Mouse (Mus musculus) bone marrow macrophage, adult 2 months (primary cell): ENCODE measurements around the gene Wdfy1. TPM values are rescaled to one million over a fixed set of nuclear protein-coding genes. Genes with fewer than 3 reads are reported as not detected.

Experiments
- H3K27ac ChIP-seq: 2 replicates; pipeline ENCODE4 v1.5.1; 2012; ENCODE audit warnings: low read depth, low read length; ENCODE audit not compliant: insufficient read depth
- H3K4me1 ChIP-seq: 2 replicates; pipeline ENCODE4 v1.6.1; 2012; ENCODE audit warnings: low read length; ENCODE audit not compliant: control insufficient read depth, insufficient read depth
- H3K4me3 ChIP-seq: 2 replicates; pipeline ENCODE4 v1.5.1; 2012; ENCODE audit warnings: mild to moderate bottlenecking, low read length, moderate library complexity; ENCODE audit not compliant: insufficient read depth
- CTCF ChIP-seq: IDR thresholded peaks from 2 replicates; pipeline ENCODE4 v1.5.1; 2012; ENCODE audit warnings: low read depth, mild to moderate bottlenecking, low read length, moderate library complexity
- POLR2A ChIP-seq: IDR thresholded peaks from 2 replicates; pipeline ENCODE4 v1.6.1; 2012; ENCODE audit warnings: mild to moderate bottlenecking, low read depth, low read length, borderline replicate concordance
- polyA plus RNA-seq: library from polyadenylated mRNA; stranded (reverse); fragments of >200 nt; gene quantifications from 2 replicates; pipeline ENCODE4 v1.2.4, GENCODE M21; 2012; ENCODE audit not compliant: missing spikeins, insufficient read depth, insufficient read length

Wdfy1 gene
- 20.0 and 21.2 TPM in 2 replicates for polyA plus RNA-seq

GRCm38 (mm10) chr1:79775927-79776458, at the start of gene Wdfy1, which contains the start of gene Mrpl44:
TSS of gene Wdfy1 (minus strand) at chr1:79776143.
TSS of gene Mrpl44 (plus strand) at chr1:79776018.
- peak within 1 kb of the TSS; percentile 69 for H3K27ac ChIP-seq
- peak within 1 kb of the TSS; percentile 98 for H3K4me3 ChIP-seq
- TF ChIP-seq CTCF (no peak), POLR2A (no peak)
- H3K4me1 ChIP-seq: peaks cover 2% of the 10 kb centered on the region; the same call in 1 of the 2 replicates

DNA sequence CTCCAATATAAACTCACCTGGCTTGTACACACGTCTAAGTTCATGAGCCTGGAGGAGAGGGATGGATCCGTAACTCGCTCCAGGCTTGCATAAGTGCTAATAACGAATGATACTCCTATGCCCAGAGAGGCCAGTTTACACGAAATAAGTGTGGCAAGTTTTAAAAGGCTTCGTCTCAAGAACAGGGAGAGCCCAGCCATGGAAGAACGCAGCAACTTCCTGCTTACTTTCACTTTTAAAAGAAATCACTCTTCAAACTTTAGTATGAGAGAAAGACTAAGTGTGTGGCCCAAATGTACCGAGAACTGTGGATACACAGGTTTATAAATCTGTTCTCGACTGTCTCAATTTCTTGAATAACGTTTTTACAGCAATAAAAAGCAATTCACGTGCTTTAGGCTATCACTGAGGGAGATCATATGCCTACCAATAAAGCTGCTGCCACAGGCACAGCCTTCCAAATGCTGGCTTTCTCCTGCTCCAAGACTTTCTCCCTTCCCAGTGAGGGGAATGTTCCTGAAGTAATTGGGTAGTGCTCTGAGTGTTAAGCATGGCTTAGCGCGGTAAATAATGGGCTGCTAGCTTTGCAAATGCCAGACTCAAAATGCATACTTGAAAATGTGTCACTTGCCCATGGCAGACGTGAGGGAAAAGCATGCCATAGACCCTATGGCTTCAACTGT, 48.1 kb upstream of the Wdfy1 start:
- TF ChIP-seq POLR2A: no peak
- TF ChIP-seq CTCF: no peak
- Histone ChIP-seq H3K4me3 (0 out of 2 replicates have a peak overlapping the region, but pooled peaks have one; percentile 16), H3K27ac (no peak overlapping the region), H3K4me1 (peaks cover 9% of the 10 kb centered on the region)

DNA sequence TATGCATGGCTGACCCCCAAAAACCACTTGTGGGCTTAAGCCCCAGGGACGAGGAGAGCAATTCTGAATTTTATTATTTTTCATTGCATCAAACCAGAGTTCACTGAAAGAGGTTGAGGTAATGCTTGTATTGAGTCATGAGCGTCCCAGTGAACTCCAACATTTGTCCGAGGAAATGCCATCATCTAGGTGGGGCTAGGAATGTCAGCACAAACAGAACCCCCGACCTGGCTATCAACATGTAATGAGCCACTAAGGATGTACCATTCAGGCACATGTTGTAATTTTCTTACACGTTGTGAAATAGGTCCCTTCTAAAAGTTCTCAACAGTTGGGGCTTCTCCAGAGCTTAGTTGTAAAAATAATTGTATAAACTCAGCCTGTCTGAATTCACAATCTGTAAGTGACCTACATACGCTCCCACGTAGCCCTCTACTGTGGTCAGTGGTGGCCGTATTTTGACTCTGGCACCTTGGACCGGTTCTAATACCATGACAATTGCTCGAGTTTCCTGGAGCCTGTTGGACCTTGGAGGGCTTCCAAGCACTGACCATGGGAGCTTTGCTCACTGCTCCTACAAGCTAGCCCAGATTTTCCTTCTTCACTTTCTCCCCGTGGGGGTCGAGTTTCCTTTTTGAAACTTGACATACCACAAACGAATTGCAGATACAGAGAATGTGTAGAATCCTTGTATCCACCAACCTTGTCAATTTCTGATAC, 47.0 kb upstream of the Wdfy1 start:
- Histone ChIP-seq H3K4me1 (peaks cover 9% of the 10 kb centered on the region), H3K4me3 (no peak overlapping the region), H3K27ac (no peak overlapping the region)
- TF ChIP-seq POLR2A: no peak
- no peak for TF ChIP-seq CTCF

DNA sequence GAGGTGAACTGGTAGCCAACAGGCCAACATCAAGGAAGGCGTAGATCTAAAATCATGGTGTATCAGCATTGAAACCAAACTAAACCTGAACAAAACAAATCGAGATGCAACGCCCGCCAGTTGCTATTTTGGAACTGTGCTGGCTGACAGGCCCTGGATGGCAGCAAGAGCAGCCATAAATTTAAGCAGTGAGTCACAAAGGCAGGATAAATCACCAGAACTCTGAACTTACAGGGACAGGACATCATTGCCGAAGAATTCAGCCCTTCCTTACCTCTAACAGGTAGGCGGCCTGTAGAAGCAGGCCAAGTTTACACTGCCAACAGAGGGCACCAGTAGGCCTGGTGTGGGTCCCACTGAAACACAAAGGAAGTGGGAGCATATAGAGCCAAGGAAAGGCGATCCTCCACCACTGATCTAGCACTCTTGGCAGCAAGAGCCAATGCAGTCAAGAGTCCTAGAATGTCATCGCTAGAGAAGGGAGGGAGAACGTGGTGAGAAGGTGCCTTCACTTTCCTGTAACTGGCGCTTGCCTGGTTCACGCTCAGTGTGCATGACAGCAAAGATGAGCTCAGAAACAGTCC, 43.4 kb upstream of the Wdfy1 start:
- Histone ChIP-seq H3K4me3 (no peak overlapping the region), H3K4me1 (peaks cover 8% of the 10 kb centered on the region), H3K27ac (no peak overlapping the region)
- TF ChIP-seq CTCF (no peak), POLR2A (no peak)

DNA sequence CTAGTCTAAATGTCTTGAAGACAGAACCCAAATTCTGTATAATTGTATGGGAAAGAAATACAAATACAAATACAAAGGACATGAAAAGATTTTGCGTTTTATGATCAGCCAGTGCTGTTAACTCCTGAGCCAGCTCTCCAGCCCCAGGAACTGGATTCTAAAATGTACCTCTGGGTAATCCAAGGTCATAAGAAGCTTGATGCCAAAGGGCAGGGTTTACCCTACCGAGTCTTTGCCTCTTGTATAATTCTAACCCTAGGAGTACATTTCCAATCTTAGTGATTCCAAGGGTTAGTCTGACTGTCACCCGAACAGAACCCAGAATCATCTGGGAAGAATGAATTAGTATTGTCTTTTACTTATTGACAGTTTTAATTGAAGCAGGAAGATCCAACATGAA, 39.5 kb upstream of the Wdfy1 start:
- TF ChIP-seq POLR2A: no peak
- no peak for TF ChIP-seq CTCF
- Histone ChIP-seq H3K27ac (no peak overlapping the region), H3K4me1 (no peaks in the 10 kb centered on the region), H3K4me3 (no peak overlapping the region)

- no peaks in the 10 kb centered on the region for H3K4me1 ChIP-seq
- no peak overlapping the region for H3K27ac ChIP-seq
- TF ChIP-seq POLR2A: no peak
- TF ChIP-seq CTCF: no peak
These were observed 33.5 kb upstream of the Wdfy1 start for GRCm38 (mm10) chr1:79809447-79809846.

GRCm38 (mm10) chr1:79806865-79807264, 30.9 kb upstream of the Wdfy1 start:
- TF ChIP-seq POLR2A (no peak), CTCF (no peak)
- H3K4me3 ChIP-seq: no peak overlapping the region
- H3K4me1 ChIP-seq: peaks cover 5% of the 10 kb centered on the region
- no peak overlapping the region for H3K27ac ChIP-seq

More at GRCm38 (mm10) chr1:79809447-79809846, 33.5 kb upstream of the Wdfy1 start:
- no peak overlapping the region for H3K4me3 ChIP-seq

DNA sequence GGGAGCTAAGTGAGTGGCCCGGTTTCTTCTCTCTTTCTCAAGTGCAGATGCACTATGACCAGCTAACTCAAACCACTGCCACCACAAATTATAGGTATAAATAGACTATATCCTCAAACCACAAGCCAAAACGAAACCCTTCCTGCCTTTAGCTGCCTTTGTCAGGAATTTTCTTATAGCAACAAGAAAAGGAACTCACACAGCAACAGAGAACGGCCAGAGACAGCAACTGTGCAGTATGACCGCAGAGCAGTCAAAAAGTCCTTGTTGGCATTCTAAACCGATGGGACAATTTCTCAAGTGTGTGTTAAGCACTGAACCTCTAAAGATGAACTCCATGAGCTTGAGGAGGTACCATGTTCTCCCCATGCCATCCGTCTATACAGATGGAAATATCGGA, 27.7 kb upstream of the Wdfy1 start:
- Histone ChIP-seq H3K4me3 (no peak overlapping the region), H3K4me1 (peaks cover 5% of the 10 kb centered on the region), H3K27ac (no peak overlapping the region)
- TF ChIP-seq CTCF (no peak), POLR2A (no peak)

GRCm38 (mm10) chr1:79802858-79803427, 27.0 kb upstream of the Wdfy1 start:
- no peak for TF ChIP-seq POLR2A
- no peak for TF ChIP-seq CTCF
- no peak overlapping the region for H3K4me3 ChIP-seq
- H3K27ac ChIP-seq: no peak overlapping the region
- H3K4me1 ChIP-seq: peaks cover 5% of the 10 kb centered on the region

DNA sequence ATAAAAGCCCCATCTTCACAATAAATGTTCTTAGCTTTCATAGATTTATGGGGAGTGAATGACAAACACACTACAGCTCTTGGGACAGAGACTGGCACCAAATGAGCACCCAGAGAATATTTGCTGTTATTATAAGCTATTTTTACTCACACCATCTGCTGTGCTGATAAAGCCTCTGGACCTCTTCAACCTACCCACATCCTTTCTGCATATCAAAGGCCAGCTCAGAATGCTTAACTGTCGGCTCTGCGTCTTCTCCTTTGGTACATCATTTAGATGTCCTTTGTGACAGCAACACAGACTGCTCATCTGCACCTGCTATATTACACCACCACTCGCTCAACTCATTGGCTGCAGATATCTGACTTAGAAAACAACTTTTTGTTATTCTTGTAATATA, 21.1 kb upstream of the Wdfy1 start:
- TF ChIP-seq CTCF (no peak), POLR2A (no peak)
- no peaks in the 10 kb centered on the region for H3K4me1 ChIP-seq
- H3K4me3 ChIP-seq: no peak overlapping the region
- no peak overlapping the region for H3K27ac ChIP-seq
